In genomic region chr14:119123582-119123981, GRCm38 (mm10) we compare ENCODE assay signal across 9 mouse cellular contexts. TPM values are rescaled to one million over a fixed set of nuclear protein-coding genes. Genes with fewer than 3 reads are reported as not detected.
DNase-seq lines count a peak whose midpoint lies in the region; ATAC-seq and TF ChIP-seq lines count a peak whose summit lies in the region.
"Had no signal": no experiment of that assay in that cellular context is flagged by ENCODE, and none has a peak within 500 bp of the region (broad histone marks: within the 10 kb centered on the region; RNA-seq: fewer than 3 reads in every experiment).

No protein-coding gene starts in this region.

- no peaks in the 10 kb centered on the region for H3K4me1 ChIP-seq in lung, embryonic 15.5 days
- no peaks in the 10 kb centered on the region; the same call in 1 of the 2 replicates for H3K4me1 ChIP-seq in forebrain, postnatal 0 days (ENCODE audit: insufficient read depth)
- no peaks in the 10 kb centered on the region for H3K4me1 ChIP-seq in limb, embryonic 15.5 days
- H3K4me1 ChIP-seq in stomach, embryonic 15.5 days: no peaks in the 10 kb centered on the region

- peak overlapping the region; percentile 80 for H3K27ac ChIP-seq in lung, embryonic 15.5 days
- 0 out of 2 replicates have a peak overlapping the region, but pooled peaks have one; percentile 47 for H3K27ac ChIP-seq in forebrain, postnatal 0 days (ENCODE audit: low read depth, low read length)
- H3K27ac ChIP-seq in limb, embryonic 15.5 days: peak overlapping the region; percentile 11; the same call in 1 of the 2 replicates
- no peak overlapping the region for H3K27ac ChIP-seq in stomach, embryonic 15.5 days

- intact Hi-C loops in gastrocnemius, postnatal 36 days (cut with DNase I): no loop called here

- no peak for DNase-seq in lung, postnatal 14 days
- peak; percentile 35 for DNase-seq in forebrain, postnatal 0 days
- no peak for DNase-seq in layer of hippocampus, postnatal 25 days (ENCODE audit: extremely low spot score in 1 of 2, low spot score in 1 of 2)
- DNase-seq in gastrocnemius, postnatal 36 days: no peak
- DNase-seq: lung, adult 2 months had no signal

- no peaks in the 10 kb centered on the region for H3K9me3 ChIP-seq in lung, embryonic 15.5 days
- H3K9me3 ChIP-seq in forebrain, postnatal 0 days (ENCODE audit: low read length): no peaks in the 10 kb centered on the region
- H3K9me3 ChIP-seq in limb, embryonic 15.5 days: no peaks in the 10 kb centered on the region
- H3K9me3 ChIP-seq in stomach, embryonic 15.5 days: no peaks in the 10 kb centered on the region

- peak overlapping the region; percentile 39 for H3K9ac ChIP-seq in lung, embryonic 15.5 days
- H3K9ac ChIP-seq in forebrain, postnatal 0 days: 0 out of 2 replicates have a peak overlapping the region, but pooled peaks have one; percentile 7
- H3K9ac ChIP-seq in limb, embryonic 15.5 days: 0 out of 2 replicates have a peak overlapping the region, but pooled peaks have one; percentile 26
- no peak overlapping the region for H3K9ac ChIP-seq in stomach, embryonic 15.5 days

- no peaks in the 10 kb centered on the region for H3K36me3 ChIP-seq in lung, embryonic 15.5 days
- no peaks in the 10 kb centered on the region for H3K36me3 ChIP-seq in forebrain, postnatal 0 days (ENCODE audit: insufficient read depth)
- no peaks in the 10 kb centered on the region for H3K36me3 ChIP-seq in limb, embryonic 15.5 days
- no peaks in the 10 kb centered on the region for H3K36me3 ChIP-seq in stomach, embryonic 15.5 days

- peak; percentile 51 for ATAC-seq in lung, embryonic 15.5 days (ENCODE audit: borderline replicate concordance, extremely low read depth, low FRiP score, low TSS enrichment)
- peak; percentile 59 for ATAC-seq in forebrain, postnatal 0 days
- no peak for ATAC-seq in limb, embryonic 15.5 days (ENCODE audit: insufficient number of reproducible peaks, low FRiP score, low TSS enrichment, low read depth)
- no peak; the same call in 1 of the 2 replicates for ATAC-seq in stomach, embryonic 15.5 days (ENCODE audit: insufficient read depth, low FRiP score, low read depth)

- no peak for TF ChIP-seq CTCF in forebrain, postnatal 0 days (IDR thresholded peaks at IDR 0.05; ENCODE audit: low read depth)

- H3K4me3 ChIP-seq in lung, embryonic 15.5 days: peak overlapping the region; percentile 36
- peak overlapping the region; percentile 35 for H3K4me3 ChIP-seq in forebrain, postnatal 0 days (ENCODE audit: low read depth, low read length)
- peak overlapping the region; percentile 36 for H3K4me3 ChIP-seq in limb, embryonic 15.5 days
- H3K4me3 ChIP-seq in stomach, embryonic 15.5 days (replicated peaks): peak overlapping the region; percentile 35
- H3K4me3 ChIP-seq: erythroblast, embryonic 14.5 days had no signal

- no peaks in the 10 kb centered on the region for H3K27me3 ChIP-seq in lung, embryonic 15.5 days
- H3K27me3 ChIP-seq in forebrain, postnatal 0 days (ENCODE audit: insufficient read depth, low read length): no peaks in the 10 kb centered on the region
- no peaks in the 10 kb centered on the region for H3K27me3 ChIP-seq in limb, embryonic 15.5 days
- no peaks in the 10 kb centered on the region for H3K27me3 ChIP-seq in stomach, embryonic 15.5 days (replicated peaks)

- H3K4me2 ChIP-seq in lung, embryonic 15.5 days: peak overlapping the region; percentile 64
- H3K4me2 ChIP-seq in forebrain, postnatal 0 days (ENCODE audit: low read depth): peak overlapping the region; percentile 47
- peak overlapping the region; percentile 50 for H3K4me2 ChIP-seq in limb, embryonic 15.5 days
- H3K4me2 ChIP-seq in stomach, embryonic 15.5 days: peak overlapping the region; percentile 55

- 3% methylated on average over 12 of the region's 12 CpGs for WGBS in lung, embryonic 15.5 days
- WGBS in forebrain, postnatal 0 days: 6% methylated on average over 12 of the region's 12 CpGs
- WGBS in limb, embryonic 15.5 days: 3% methylated on average over 12 of the region's 12 CpGs
- 3% methylated on average over 12 of the region's 12 CpGs for WGBS in stomach, embryonic 15.5 days

RNA-seq across cellular contexts. Expression of gene Hs6st3, which starts 14.6 kb away (rescaled TPM):
- 1.1 and 1.8 TPM in 2 replicates for polyA plus RNA-seq in lung, embryonic 15.5 days (2015; fragmentation: Nextera tagmentation; extraction: Ambion mirVana)
- total RNA-seq in forebrain, postnatal 0 days (2014; rRNA removed): 21.7 and 23.4 TPM in 2 replicates
- polyA plus RNA-seq in forebrain, postnatal 0 days (2015; fragmentation: Nextera tagmentation; extraction: Ambion mirVana): 1.3 and 2.4 TPM in 2 replicates
- 0.24 and 0.26 TPM in 2 replicates for polyA plus RNA-seq in limb, embryonic 15.5 days (2015; fragmentation: Nextera tagmentation; extraction: Ambion mirVana)
- 0.17 and 0.19 TPM in 2 replicates for polyA plus RNA-seq in stomach, embryonic 15.5 days (2015; fragmentation: Nextera tagmentation; extraction: Ambion mirVana)
- 10 to 100 TPM; 58.4 to 76.4 TPM for total RNA-seq in layer of hippocampus, postnatal 25 days (2021)
- total RNA-seq in gastrocnemius, postnatal 36 days (2021): not detected
- polyA plus RNA-seq: erythroblast, embryonic 14.5 days had no signal

RNA-seq across cellular contexts. Expression of gene Uggt2, which starts 24.4 kb away (rescaled TPM):
- polyA plus RNA-seq in lung, embryonic 15.5 days (2015; fragmentation: Nextera tagmentation; extraction: Ambion mirVana): 12.6 and 20.3 TPM in 2 replicates
- 20.3 and 22.0 TPM in 2 replicates for total RNA-seq in forebrain, postnatal 0 days (2014; rRNA removed)
- 3.1 and 6.9 TPM in 2 replicates for polyA plus RNA-seq in forebrain, postnatal 0 days (2015; fragmentation: Nextera tagmentation; extraction: Ambion mirVana)
- 10.5 and 10.9 TPM in 2 replicates for polyA plus RNA-seq in limb, embryonic 15.5 days (2015; fragmentation: Nextera tagmentation; extraction: Ambion mirVana)
- polyA plus RNA-seq in stomach, embryonic 15.5 days (2015; fragmentation: Nextera tagmentation; extraction: Ambion mirVana): 8.8 and 11.7 TPM in 2 replicates
- 10 to 100 TPM; 23.4 to 31.9 TPM for total RNA-seq in layer of hippocampus, postnatal 25 days (2021)
- total RNA-seq in gastrocnemius, postnatal 36 days (2021): 1 to 10 TPM; 6.2 to 6.9 TPM
- polyA plus RNA-seq: erythroblast, embryonic 14.5 days had no signal

Comparison
In these comparisons a context has a peak if more than half of its experiments do, and no peak if none do; other contexts are left out.
1. ATAC-seq: peak in lung, embryonic 15.5 days (single experiment) and forebrain, postnatal 0 days (single experiment); none in limb, embryonic 15.5 days (single experiment) and stomach, embryonic 15.5 days (single experiment).
2. Peak in every context shown above with its lines, with median percentiles within 50 percentile points of each other: H3K4me2 ChIP-seq and H3K4me3 ChIP-seq.